Mouse (Mus musculus) erythroblast, embryonic 14.5 days (primary cell): ENCODE results near the gene Adap1.

ENCODE experiments used
- GATA1 ChIP-seq: IDR thresholded peaks from 2 replicates; pipeline ENCODE4 v1.6.1; 2012; ENCODE audit warnings: low read length, inconsistent platforms, mixed read lengths
- TAL1 ChIP-seq: IDR thresholded peaks from 3 replicates; pipeline ENCODE4 v1.6.1; 2012; ENCODE audit warnings: low read length, inconsistent platforms, mixed read lengths

GRCm38 (mm10) chr5:139256211-139256765 lies 69.1 kb downstream of the Adap1 start:
- TF ChIP-seq GATA1 = no peak
- no peak for TF ChIP-seq TAL1
